Mouse (Mus musculus) c-Kit-positive CD71-positive TER-119-negative erythroid progenitor cells, embryonic 14.5 days (primary cell): ENCODE results near the gene Hspa1a.
"Not testable (repeated sequence)": the region's sequence is repeated elsewhere in the genome, so short reads cannot be mapped to it uniquely, and the experiment has no call there.

Source experiments
- DNase-seq: peaks from one replicate; pipeline ENCODE4 v3.0.0-alpha.2; 2013; ENCODE audit warnings: low read depth

Hspa1a gene

DNA sequence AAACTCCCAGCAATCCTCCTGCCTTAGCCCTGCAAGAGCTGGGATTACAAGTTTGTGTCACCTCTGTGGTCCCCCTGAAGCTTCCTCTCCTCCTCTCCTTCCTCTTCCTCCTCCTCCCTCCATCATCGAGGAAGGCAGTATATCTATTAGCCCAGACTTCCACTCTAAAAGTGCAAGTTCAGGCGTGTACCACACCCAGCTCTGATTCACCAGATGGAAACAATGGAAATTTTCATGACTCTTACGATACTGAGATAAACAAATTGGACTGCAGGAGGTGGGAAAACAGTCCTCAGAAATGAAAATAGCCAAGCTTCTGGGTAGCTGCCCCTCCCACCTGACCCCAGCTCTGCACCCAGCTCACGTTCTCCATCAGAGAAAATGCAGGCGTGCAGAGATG, 6.3 kb downstream of the Hspa1a start:
- DNase-seq = no peak

DNA sequence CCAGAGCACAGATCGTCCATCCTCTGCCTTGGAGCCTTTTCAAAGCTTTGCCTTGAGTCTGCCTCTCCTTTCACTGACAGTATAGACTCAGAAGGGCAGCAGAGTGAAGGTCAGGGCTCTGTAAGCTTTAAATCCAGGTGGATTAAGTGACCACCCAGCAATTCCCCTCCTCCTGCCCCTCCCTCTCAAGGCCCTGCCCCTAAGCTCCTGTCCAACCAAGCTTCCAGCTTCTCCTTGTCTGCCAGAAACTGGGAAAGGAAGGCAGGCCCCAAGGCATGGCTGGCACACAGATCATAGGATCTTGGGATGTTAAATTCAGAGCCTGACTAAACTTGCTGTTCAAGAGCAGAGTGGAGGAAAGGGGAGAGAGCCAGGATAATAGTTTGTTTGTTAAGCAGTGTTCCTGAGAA, 7.3 kb downstream of the Hspa1a start:
- DNase-seq = no peak

DNA sequence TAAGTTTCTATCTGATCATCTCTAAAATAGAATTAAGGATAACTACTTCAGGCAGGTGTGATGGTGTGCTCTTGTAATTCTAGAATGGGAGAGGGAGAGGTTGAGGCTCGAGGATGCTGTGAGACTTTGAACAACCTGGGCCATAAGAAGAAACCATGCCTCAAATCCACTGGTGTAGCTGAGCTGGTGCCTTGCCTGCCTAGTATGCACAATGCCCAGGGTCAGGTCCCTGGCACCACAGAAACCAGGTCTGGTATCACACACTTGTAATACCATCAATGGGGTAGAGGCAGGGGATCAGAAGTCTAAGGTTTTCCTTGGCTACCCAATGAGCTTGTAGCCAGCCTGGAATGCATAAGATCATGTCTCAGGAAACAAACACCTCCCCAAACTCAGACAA, 9.1 kb downstream of the Hspa1a start:
- DNase-seq = no peak

DNA sequence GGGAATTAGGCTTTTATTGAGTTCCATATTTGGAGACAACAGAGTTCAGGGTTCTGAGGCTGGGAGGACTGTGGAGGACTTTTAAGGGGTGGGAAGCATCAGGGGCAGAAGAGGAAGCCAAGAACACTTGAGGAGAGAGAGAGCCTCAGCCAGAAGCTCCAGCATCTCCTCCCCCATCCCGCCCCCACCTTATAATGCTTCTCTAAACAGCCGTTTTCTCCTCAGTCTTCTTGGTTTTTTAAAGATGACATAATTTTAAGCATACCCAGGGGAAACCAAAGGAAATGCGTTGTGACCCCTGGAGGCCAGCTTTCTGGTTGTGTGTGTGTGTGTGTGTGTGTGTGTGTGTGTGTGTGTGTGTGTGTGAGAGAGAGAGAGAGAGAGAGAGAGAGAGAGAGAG, 9.8 kb downstream of the Hspa1a start:
- no peak for DNase-seq

DNA sequence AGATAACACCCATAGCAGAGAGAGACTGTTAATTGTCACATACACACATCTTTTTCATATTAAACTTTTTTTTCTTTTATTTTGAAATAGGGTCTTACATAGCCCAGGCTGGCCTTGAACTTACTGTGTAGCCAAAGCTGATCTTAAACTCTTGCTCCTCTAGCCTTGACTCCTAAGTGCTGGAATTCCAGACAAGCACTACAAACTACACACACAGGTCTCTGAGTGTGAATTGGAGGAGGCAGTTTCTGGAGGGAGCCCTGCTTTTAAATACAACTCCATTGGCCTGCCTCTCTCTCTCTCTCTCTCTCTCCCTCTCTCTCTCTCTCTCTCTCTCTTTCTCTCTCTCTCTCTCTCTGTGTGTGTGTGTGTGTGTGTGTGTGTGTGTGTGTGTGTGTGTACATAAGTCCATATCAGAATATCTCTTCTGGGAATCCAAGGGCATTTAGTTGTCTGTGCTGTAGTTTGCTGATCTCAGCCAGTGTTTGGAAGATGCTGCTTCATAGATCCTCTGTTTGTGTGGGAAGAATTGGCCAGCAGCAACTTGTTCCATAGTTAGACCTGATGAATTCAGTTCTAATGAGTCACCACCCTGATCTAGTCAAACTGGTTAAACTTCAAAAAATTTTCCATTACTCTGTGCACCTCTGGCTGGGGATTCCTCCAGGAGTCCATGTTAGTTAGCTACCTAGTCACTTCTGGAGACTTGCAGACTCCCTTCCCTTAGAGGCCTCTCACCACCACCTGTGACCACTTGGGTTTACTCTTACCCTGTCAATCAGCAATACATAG, 11.1 kb downstream of the Hspa1a start:
- no peak for DNase-seq

DNA sequence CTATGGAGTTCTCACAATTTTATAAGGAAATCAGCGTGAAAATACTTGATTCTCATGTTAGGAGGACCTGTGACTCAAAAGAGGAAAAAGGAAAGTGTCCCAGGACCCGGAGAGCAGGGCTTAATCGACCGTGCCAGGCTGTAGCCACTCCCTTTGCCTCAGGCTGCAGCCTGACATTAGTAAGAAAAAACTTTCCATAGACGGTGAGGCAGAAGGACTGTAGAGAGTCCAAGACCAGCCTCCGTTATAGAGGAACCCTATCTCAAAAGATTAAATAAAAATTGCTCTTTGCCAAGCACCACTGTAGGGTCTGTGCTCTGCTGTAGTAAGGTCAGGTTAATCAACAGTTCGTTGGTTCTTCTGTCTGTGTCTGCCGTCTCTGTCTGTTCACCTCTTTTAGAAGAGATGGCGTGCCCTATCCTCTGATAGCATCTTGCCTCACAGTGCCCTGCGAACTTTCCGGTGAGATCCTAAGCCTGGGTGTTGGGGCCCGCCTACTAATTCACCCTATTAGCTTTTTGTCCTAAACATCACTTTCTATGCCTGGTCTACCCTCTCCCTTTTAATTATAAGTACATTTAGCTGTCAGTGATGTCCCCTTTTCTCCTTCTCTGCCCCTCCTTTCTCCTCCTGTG, 12.0 kb downstream of the Hspa1a start:
- no peak for DNase-seq

DNA sequence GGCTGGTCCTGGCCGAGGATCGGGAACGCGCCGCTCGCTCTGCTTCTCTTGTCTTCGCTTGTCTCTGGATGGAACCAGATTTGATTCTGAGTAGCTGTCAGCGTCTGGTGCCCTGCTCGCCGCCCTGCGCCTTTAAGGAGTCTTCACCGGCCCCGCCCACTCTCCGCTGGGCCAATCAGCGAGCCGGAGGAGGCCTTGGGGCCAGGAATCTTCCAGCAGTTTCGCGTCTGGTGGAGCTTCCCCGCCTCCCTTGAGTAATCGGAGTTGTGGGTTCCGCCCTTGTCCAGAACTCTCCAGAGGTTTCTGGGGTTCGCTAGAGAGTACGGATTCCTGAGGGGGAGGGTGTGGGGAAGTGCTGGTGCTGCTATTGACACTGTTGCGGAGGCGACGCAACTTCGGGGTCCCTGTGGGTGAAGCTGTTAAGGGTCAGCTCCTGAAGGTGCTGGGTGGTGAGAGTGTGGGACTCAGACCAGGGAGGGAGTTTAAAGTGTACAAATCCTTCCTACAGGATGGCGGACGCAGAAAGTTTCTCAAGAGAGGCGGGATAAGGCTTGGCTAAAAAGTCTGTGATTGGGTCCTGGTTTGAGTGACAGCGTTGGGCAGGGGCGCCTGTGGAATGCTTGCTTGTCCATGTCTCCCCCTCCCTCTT, 12.7 kb downstream of the Hspa1a start, which contains the start of gene Hspa1b:
Gene Hspa1b, minus strand, starts transcription at position 109 of the 649 bp plus-strand sequence.
- not testable (repeated sequence) for DNase-seq

DNA sequence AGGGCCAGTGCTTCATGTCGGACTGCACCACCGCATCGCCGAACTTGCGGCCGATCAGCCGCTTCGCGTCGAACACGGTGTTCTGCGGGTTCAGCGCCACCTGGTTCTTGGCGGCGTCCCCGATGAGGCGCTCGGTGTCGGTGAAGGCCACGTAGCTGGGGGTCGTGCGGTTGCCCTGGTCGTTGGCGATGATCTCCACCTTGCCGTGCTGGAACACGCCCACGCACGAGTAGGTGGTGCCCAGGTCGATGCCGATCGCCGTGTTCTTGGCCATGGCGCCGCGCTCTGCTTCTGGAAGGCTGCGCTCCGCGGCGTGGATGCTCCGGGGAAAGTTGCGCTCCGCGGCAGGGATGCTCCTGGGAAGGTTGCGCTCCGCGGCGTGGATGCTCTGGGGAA, 13.2 kb downstream of the Hspa1a start:
- DNase-seq = not testable (repeated sequence)

DNA sequence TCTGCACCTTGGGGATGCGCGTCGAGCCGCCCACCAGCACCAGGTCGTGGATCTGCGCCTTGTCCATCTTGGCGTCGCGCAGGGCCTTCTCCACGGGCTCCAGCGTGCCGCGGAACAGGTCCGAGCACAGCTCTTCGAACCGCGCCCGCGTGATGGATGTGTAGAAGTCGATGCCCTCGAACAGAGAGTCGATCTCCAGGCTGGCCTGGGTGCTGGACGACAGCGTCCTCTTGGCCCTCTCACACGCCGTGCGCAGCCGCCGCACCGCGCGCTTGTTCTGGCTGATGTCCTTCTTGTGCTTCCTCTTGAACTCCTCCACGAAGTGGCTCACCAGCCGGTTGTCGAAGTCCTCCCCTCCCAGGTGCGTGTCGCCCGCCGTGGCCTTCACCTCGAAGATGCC, 14.0 kb downstream of the Hspa1a start:
- not testable (repeated sequence) for DNase-seq

DNA sequence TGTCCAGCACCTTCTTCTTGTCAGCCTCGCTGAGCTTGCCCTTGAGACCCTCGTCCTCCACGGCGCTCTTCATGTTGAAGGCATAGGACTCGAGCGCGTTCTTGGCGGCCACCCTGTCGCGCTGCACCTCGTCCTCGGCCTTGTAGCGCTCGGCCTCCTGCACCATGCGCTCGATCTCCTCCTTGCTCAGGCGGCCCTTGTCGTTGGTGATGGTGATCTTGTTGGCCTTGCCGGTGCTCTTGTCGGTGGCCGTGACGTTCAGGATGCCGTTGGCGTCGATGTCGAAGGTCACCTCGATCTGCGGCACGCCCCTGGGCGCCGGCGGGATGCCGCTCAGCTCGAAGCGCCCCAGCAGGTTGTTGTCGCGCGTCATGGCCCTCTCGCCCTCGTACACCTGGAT, 14.7 kb downstream of the Hspa1a start:
- DNase-seq = not testable (repeated sequence)

DNA sequence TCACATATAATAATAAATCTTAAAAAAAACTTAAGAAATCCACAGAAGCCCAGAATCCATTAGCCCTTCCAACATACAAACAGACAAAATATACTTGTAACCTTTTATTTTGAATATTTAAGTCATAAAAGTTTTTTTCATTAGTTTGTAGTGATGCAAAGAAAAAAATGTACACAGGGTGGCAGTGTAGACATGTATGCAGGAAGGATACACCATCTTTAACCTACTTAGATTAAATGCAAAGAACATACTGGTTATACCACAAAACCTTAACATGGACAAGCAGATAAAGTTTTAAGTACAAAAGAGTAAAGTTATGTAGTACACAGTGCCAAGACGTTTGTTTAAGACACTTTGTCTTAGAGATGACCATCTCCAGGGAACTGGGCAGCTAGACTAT, 15.6 kb downstream of the Hspa1a start:
- no peak for DNase-seq

DNA sequence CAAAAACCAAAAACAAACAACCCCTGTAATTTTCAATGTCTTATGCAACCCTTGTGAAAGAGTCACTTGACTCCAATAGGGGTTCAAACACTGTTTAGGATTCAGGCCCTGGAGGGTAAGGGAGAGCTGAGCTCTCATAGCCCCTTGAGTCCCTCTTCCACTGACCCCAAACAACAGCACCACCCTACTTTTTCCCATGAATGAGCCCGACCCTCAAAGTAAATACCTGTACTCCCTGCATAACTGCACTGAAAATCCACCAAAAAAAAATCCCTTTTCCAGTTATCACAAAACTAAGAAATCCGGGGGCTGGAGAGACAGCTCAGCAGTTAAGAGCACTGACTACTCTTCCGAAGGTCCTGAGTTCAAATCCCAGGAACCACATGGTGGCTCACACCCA, 16.1 kb downstream of the Hspa1a start:
- DNase-seq = no peak

DNA sequence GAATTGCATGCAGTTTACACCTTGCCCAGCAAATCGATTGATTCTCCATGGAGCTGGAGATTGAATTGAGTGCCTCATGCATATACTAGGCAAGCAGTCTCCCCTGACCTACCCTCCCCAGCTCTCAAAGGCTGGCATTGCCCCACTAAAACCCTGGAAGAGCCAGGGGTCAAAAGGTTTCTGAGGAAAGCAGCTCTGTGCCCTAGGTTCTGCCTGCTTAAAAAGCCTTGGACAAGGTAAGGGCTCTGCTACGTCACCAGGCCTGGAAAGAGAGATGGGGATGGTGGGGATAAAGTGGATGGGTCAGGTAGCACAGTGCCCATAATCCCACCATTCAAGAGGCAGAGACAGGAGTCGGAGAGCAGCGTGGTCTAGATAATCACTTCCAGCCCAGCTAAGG, 17.1 kb downstream of the Hspa1a start:
- DNase-seq = no peak

DNA sequence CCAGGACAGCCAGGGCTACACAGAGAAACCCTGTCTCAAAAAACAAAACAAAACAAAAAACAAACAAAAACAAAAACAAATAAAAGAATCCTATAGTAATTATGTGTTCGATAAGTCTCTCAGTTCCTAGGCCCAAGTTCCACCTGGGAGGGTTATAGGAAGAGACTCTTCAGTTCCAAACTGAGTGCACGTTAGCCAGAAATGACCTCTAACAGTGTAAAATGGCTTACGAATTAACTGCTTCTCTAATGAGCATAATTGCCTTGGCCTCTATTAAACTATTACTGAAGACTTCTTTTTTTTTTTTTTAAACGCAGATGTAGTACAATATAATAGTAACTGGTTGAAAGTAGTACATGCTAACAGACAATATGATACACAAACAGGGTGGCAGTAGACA, 18.1 kb downstream of the Hspa1a start:
- no peak for DNase-seq

DNA sequence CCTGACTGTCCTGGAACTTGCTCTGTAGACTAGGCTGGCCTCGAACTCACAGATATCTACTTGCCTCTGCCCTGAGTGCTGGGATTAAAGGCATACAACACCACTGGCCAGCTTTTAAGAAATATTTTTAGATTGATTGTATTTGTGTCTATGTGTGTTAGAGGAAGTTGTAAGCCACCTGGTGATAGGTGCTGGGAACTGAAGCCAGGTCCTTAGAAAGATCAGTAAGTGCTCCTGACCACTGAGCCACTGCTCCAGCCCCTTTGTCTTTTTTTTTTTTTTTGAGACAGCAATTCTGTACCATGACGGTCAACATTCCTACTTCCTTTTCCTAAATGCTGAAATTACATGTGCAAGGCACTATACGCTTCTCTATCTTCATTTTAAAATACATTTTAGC, 18.7 kb downstream of the Hspa1a start:
- no peak for DNase-seq

DNA sequence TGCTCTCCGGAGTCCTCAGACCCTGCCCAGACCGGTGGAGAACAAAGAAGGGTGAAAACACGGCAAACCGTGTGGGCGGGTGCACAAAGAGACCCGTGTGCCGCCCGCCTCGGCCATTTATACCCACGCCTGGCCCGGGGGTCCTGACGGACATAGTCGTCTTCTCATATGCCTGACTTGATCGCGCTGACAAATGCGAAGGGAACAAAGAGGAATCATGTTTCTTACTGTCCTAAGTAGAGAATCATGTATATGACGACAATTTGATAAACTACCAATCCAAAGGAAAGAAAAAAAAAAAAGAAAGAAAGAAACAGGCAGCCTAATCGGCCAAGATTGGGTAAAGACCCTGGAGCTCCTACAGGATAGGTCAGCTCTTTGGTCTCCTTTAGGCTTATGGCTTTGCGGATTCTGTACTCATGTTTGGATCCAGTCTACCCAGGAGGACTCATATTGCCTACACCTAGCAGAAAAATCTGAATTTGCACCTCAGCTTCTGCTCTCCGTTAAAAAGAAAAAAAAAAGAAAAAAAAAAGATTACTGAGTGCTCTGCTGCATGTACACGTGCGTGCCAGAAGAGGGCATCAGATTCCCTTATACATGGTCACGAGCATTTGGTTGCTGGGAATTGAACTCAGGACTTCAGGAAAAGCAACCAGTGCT, 19.4 kb downstream of the Hspa1a start:
- peak; percentile 64 for DNase-seq

DNA sequence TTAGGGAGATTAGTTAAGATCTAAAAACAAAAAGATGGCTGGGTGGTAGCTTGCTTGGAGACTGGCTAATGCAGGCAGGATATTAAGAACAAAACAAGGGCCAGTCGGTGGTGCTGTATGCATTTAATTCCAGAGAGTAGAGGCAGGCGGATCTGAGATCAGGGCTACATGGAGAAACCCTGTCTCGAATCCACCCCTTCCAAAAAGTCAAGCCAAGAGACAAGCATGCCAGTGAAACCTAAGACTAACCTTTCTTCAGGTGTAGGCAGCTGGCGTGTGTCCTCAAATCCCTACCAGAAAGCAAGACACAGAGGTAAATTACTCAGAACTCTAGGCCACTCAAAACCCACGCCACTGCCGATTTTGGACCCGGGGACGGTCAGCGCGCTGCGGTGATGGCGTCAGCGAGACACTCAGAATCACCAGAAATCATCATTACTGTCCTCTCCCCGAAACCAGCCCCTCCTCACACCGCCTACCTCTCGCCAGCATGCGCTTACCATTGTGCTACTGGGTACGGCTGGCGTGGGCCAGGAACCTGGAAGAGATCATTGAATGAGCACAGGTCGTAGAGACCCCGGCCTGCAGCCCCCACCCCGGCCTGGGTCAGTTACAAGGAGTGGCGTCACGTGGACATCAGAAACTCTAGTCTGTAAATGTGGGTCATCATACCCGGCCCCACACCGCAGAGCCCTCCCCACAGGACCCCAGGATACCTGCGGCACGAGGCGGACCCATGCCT, 20.1 kb downstream of the Hspa1a start:
- DNase-seq = no peak

DNA sequence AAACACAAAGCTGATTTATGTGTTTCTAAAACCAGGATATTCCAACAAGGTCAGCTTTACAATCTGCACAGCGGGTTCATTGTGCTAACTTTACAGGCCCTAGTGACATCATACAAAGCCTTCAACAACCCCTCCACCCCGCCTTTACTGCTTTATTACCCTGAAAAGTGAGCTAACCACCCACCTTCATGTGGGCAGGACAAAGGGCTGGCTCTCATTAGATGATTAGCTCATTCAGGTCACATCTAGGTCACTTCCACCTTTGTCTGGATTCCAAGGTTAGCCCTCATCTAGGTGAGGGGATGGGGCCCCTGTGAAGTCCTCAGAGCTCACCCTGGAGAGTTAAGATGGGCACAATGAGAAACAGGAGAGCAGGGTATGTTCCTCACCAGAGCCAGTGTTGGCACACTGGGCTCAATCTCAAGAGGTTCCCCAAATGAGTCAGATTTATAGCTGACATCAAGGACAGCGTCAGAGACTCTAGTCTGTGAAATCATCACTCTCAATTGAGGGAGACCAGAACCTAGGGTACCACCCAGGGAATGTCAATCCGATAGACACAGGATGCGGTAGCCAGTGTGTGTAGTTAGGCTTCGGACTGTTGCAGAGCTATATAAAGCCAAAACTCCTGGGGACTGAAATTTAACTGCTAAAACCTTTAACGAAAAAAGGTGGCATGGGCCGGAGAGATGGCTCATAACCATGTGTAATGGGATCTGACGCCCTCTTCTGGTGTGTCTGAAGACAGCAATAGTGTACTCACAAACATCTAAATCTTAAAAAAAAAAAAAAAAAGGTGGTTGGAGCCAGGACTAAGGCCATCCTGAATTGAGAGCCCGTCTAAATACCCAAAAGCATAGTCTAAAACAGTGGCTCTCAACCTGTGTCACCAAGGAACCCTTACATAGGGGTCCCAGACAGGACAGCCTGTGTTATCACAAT, 21.2 kb downstream of the Hspa1a start:
- DNase-seq = no peak

DNA sequence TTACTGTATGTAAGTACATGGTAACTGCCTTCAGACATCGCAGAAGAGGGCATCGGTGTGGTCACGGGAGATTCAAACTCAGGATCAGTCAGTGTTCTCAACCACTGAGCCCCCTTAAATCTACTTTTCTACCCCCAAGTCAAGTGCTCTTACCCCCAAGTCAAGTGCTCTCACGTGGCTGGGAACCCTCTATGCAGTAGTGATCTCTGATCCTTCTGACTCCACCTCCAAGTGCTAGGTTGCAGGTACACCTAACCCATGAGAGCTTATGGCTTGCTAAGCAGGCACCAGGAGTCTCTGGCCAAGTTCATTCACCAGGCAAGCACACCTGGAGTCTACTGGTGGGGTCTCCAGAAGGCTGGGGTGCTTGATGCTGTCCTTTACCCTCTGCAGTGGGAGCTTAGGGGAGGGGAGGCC, 22.4 kb downstream of the Hspa1a start:
- no peak for DNase-seq

DNA sequence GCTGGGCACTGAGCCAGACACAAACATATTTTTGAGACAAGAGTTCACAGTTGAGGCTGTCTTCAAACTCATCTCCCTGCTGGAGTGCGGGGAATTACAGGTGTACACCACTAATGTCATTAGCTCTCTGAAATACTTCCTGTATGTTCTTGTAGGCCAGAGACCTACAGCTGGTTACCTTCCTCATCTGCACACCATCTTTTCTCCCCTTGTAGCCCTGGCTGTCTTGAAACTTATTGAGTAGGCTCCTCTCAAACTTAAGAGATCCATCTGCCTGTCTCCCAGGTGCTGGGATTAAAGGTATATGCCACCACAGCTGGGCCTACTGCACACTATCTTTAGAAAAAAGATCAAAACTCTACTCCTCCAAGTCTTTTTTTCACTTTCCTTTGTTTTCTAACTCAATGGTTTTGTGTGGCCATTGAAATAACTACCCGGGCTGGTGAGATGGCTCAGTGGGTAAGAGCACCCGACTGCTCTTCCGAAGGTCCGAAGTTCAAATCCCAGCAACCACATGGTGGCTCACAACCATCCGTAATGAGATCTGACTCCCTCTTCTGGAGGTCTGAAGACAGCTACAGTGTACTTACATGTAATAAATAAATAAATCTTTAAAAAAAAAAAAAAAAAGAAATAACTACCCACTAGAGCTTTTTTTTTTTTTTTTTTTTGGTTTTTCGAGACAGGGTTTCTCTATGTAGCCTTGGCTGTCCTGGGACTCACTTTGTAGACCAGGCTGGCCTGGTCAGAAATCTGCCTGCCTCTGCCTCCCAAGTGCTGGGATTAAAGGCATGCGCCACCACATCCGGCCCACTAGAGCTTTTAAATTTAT, 23.0 kb downstream of the Hspa1a start:
- not testable (repeated sequence) for DNase-seq
